Mouse (Mus musculus) heart, embryonic 11.5 days (tissue): ENCODE results near the gene Fth1. TPM values are rescaled to one million over a fixed set of nuclear protein-coding genes. Genes with fewer than 3 reads are reported as not detected.
A peak's percentile ranks its signal among the peaks of the same experiment; 100 is the strongest.

Experiments used
- ATAC-seq: fragments of 200-750 bp; cut with Nextera tagmentation; replicated peaks from 2 replicates; pipeline ENCODE4 v1.8.0; 2017; ENCODE audit warnings: moderate library complexity; ENCODE audit not compliant: insufficient number of reproducible peaks, low FRiP score, low TSS enrichment
- H3K27ac ChIP-seq: fragments of 300-500 bp; sonication (generic); 2 replicates; pipeline ENCODE4 v1.5.1; 2014; ENCODE audit warnings: mild to moderate bottlenecking, low read depth, low read length
- H3K27me3 ChIP-seq: fragments of 300-500 bp; sonication (generic); 2 replicates; pipeline ENCODE4 v1.6.1; 2014; ENCODE audit warnings: mild to moderate bottlenecking, low read length, mixed read lengths; ENCODE audit not compliant: control insufficient read depth, insufficient read depth
- H3K36me3 ChIP-seq: fragments of 300-500 bp; sonication (generic); 2 replicates; pipeline ENCODE4 v1.6.1; 2014; ENCODE audit warnings: mild to moderate bottlenecking, low read length, moderate library complexity, mixed read lengths; ENCODE audit not compliant: control insufficient read depth, insufficient read depth
- H3K4me1 ChIP-seq: fragments of 300-500 bp; sonication (generic); 2 replicates; pipeline ENCODE4 v1.6.1; 2014; ENCODE audit warnings: low read length; ENCODE audit not compliant: control insufficient read depth, insufficient read depth
- H3K4me2 ChIP-seq: fragments of 300-500 bp; sonication (generic); 2 replicates; pipeline ENCODE4 v1.6.1; 2014; ENCODE audit warnings: mild to moderate bottlenecking, moderate library complexity
- H3K4me3 ChIP-seq: fragments of 300-500 bp; sonication (generic); 2 replicates; pipeline ENCODE4 v1.5.1; 2014; ENCODE audit warnings: low read depth, low read length
- H3K9ac ChIP-seq: fragments of 300-500 bp; sonication (generic); 2 replicates; pipeline ENCODE4 v1.6.1; 2014; ENCODE audit warnings: mild to moderate bottlenecking, low read depth, low read length, moderate library complexity
- H3K9me3 ChIP-seq: fragments of 300-500 bp; sonication (generic); replicated peaks from 2 replicates; pipeline ENCODE4 v1.6.1; 2016; ENCODE audit warnings: low read length; ENCODE audit not compliant: control insufficient read depth
- WGBS: fragments of 180-500 bp; shearing (Covaris S2); extraction: QIAGEN DNeasy Blood & Tissue Kit; methylation state at CpG from one replicate; pipeline ENCODE4 v1.1.7; 2014; ENCODE audit not compliant: insufficient replicate concordance; 5-methylcytosine and 5-hydroxymethylcytosine counted together
- polyA plus RNA-seq: library from polyadenylated mRNA; unstranded; fragments of >200 nt; fragmentation: Nextera tagmentation; extraction: Ambion mirVana; gene quantifications from 2 replicates; pipeline ENCODE4 v1.2.1, GENCODE M21; 2014

Fth1 gene
- polyA plus RNA-seq, 1 experiment from 2014 or later: 2,294 TPM

- 0 out of 2 replicates have a peak, but pooled peaks have one; percentile 47 for ATAC-seq
- H3K27me3 ChIP-seq: no peaks in the 10 kb centered on the region
- H3K27ac ChIP-seq: peak overlapping the region; percentile 52; the same call in 1 of the 2 replicates
- no peak overlapping the region for H3K4me2 ChIP-seq
- no peak overlapping the region for H3K9ac ChIP-seq
- H3K4me1 ChIP-seq: peaks cover 20% of the 10 kb centered on the region; the same call in 1 of the 2 replicates
- no peaks in the 10 kb centered on the region for H3K36me3 ChIP-seq
- no peak overlapping the region for H3K4me3 ChIP-seq
- no peaks in the 10 kb centered on the region for H3K9me3 ChIP-seq
- 51% methylated on average over 10 of the region's 10 CpGs for WGBS
Measured at GRCm38 (mm10) chr19:9977085-9977484, 3.3 kb upstream of the Fth1 start.

GRCm38 (mm10) chr19:9978431-9978951, 1.9 kb upstream of the Fth1 start:
- H3K4me3 ChIP-seq: no peak overlapping the region
- H3K4me2 ChIP-seq: peak overlapping the region; percentile 11; the same call in 1 of the 2 replicates
- ATAC-seq: peak; percentile 39; the same call in 1 of the 2 replicates
- peak overlapping the region; percentile 80 for H3K27ac ChIP-seq
- peaks cover 22% of the 10 kb centered on the region for H3K4me1 ChIP-seq
- H3K9ac ChIP-seq: 0 out of 2 replicates have a peak overlapping the region, but pooled peaks have one; percentile 28
- H3K9me3 ChIP-seq: no peaks in the 10 kb centered on the region
- H3K27me3 ChIP-seq: no peaks in the 10 kb centered on the region
- no peaks in the 10 kb centered on the region for H3K36me3 ChIP-seq
- 46% methylated on average over 5 of the region's 5 CpGs for WGBS

GRCm38 (mm10) chr19:9979156-9979555, 1.2 kb upstream of the Fth1 start:
- Histone ChIP-seq H3K27me3 (no peaks in the 10 kb centered on the region), H3K27ac (peak overlapping the region; percentile 80), H3K9me3 (no peaks in the 10 kb centered on the region), H3K4me2 (0 out of 2 replicates have a peak overlapping the region, but pooled peaks have one; percentile 11), H3K9ac (0 out of 2 replicates have a peak overlapping the region, but pooled peaks have one; percentile 28), H3K4me1 (peaks cover 28% of the 10 kb centered on the region), H3K4me3 (no peak overlapping the region), H3K36me3 (peaks cover 2% of the 10 kb centered on the region; the same call in 1 of the 2 replicates)
- 77% methylated on average over 2 of the region's 2 CpGs for WGBS
- ATAC-seq: no peak

- WGBS: 57% methylated on average over 4 of the region's 4 CpGs
- Histone ChIP-seq H3K27ac (peak overlapping the region; percentile 95), H3K4me1 (peaks cover 19% of the 10 kb centered on the region), H3K4me3 (peak overlapping the region; percentile 90; the same call in 1 of the 2 replicates), H3K9me3 (no peaks in the 10 kb centered on the region), H3K27me3 (no peaks in the 10 kb centered on the region), H3K4me2 (peak overlapping the region; percentile 80), H3K9ac (peak overlapping the region; percentile 78), H3K36me3 (peaks cover 18% of the 10 kb centered on the region)
- no peak for ATAC-seq
Measured at GRCm38 (mm10) chr19:9981621-9982020, 1.2 kb downstream of the Fth1 start.

GRCm38 (mm10) chr19:9982151-9982851, 1.9 kb downstream of the Fth1 start:
- Histone ChIP-seq H3K9me3 (no peaks in the 10 kb centered on the region), H3K4me3 (peak overlapping the region; percentile 90), H3K4me1 (peaks cover 24% of the 10 kb centered on the region), H3K36me3 (peaks cover 18% of the 10 kb centered on the region), H3K27ac (peak overlapping the region; percentile 98), H3K4me2 (peak overlapping the region; percentile 91), H3K9ac (peak overlapping the region; percentile 94), H3K27me3 (no peaks in the 10 kb centered on the region)
- ATAC-seq: peak; percentile 95
- under 1% methylated on average over 59 of the region's 59 CpGs for WGBS

GRCm38 (mm10) chr19:9982852-9983542, 2.6 kb downstream of the Fth1 start:
- peaks cover 27% of the 10 kb centered on the region for H3K4me1 ChIP-seq

DNA sequence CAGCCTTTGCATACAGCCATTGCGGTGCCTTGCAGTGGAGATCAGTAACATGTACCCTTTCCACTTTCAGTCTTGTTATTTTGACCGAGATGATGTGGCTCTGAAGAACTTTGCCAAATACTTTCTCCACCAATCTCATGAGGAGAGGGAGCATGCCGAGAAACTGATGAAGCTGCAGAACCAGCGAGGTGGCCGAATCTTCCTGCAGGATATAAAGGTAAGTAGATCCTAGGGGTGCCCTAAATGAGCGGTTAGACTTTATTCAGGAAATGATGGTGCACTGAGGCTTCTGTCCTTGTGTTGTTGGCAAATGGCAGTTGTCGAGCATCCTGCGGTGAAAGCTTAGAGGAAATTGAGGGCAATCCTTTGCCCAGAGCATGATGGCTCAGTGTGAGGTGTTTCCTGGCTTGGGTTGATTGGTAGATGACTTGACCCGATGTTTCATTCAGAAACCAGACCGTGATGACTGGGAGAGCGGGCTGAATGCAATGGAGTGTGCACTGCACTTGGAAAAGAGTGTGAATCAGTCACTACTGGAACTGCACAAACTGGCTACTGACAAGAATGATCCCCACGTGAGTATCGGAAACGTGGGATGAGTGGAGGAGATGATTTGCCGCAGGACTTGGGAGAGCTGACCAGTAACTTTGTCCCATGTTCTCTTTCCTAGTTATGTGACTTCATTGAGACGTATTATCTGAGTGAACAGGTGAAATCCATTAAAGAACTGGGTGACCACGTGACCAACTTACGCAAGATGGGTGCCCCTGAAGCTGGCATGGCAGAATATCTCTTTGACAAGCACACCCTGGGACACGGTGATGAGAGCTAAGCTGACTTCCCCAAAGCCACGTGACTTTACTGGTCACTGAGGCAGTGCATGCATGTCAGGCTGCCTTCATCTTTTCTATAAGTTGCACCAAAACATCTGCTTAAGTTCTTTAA, 4.0 kb downstream of the Fth1 start:
- Histone ChIP-seq H3K4me1 (peaks cover 22% of the 10 kb centered on the region), H3K9me3 (no peaks in the 10 kb centered on the region), H3K36me3 (peaks cover 18% of the 10 kb centered on the region), H3K27me3 (no peaks in the 10 kb centered on the region), H3K4me2 (peak overlapping the region; percentile 91), H3K9ac (peak overlapping the region; percentile 94), H3K27ac (peak overlapping the region; percentile 98; the same call in 1 of the 2 replicates), H3K4me3 (peak overlapping the region; percentile 90)
- ATAC-seq: no peak
- WGBS: 89% methylated on average over 20 of the region's 20 CpGs

More at GRCm38 (mm10) chr19:9982852-9983542, 2.6 kb downstream of the Fth1 start:
- WGBS: under 1% methylated on average over 31 of the region's 31 CpGs
- Histone ChIP-seq H3K4me2 (peak overlapping the region; percentile 91), H3K27ac (peak overlapping the region; percentile 98), H3K27me3 (no peaks in the 10 kb centered on the region), H3K36me3 (peaks cover 18% of the 10 kb centered on the region), H3K9ac (peak overlapping the region; percentile 94), H3K9me3 (no peaks in the 10 kb centered on the region), H3K4me3 (peak overlapping the region; percentile 90)
- peak; percentile 76 for ATAC-seq
